ENCODE assay signal across 26 mouse cellular contexts in the genomic region with DNA sequence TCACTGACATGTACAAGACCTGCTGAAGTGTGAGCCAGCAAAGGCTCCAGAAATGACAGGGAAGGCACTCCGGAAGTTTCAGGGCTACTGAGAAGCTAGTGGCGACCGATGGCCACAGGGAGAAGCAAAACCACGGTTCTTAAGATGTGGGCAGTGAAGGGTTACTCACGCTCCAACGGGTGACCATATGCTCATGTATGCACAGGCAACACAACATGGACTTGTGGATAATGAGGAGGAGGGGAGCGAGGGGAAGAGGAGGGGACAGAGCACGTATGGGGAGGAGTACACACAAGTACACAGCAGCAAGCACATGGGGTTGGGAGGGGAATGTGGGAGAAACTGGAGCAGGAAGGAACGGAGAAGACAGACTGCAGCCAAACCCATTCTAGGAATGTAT.
DNase-seq lines count a peak whose midpoint lies in the region; ATAC-seq and TF ChIP-seq lines count a peak whose summit lies in the region.
"Had no signal": no experiment of that assay in that cellular context is flagged by ENCODE, and none has a peak within 500 bp of the region (broad histone marks: within the 10 kb centered on the region; RNA-seq: fewer than 3 reads in every experiment).

No protein-coding gene starts in this region.

- H3K4me1 ChIP-seq in forebrain, embryonic 14.5 days (ENCODE audit: control insufficient read depth, insufficient read depth, low read length): no peaks in the 10 kb centered on the region
- no peaks in the 10 kb centered on the region for H3K4me1 ChIP-seq in forebrain, postnatal 0 days (ENCODE audit: insufficient read depth)
- H3K4me1 ChIP-seq in hindbrain, embryonic 16.5 days (ENCODE audit: control insufficient read depth, insufficient read depth, low read depth, low read length): no peaks in the 10 kb centered on the region
- no peaks in the 10 kb centered on the region for H3K4me1 ChIP-seq in hindbrain, embryonic 14.5 days (replicated peaks; ENCODE audit: control insufficient read depth, insufficient read depth, low read length)
- H3K4me1 ChIP-seq in midbrain, embryonic 14.5 days (ENCODE audit: control insufficient read depth, insufficient read depth, low read length): no peaks in the 10 kb centered on the region
- H3K4me1 ChIP-seq: intestine, embryonic 15.5 days; midbrain, embryonic 12.5 days; neural tube, embryonic 12.5 days had no signal

- TF ChIP-seq CTCF in forebrain, postnatal 0 days (IDR thresholded peaks at IDR 0.05; ENCODE audit: low read depth): no peak
- TF ChIP-seq CTCF in brain, embryonic 14.5 days (IDR thresholded peaks at IDR 0.05; ENCODE audit: borderline replicate concordance, extremely low read depth, insufficient read depth, insufficient read length): no peak

- ATAC-seq in forebrain, embryonic 14.5 days: 0 out of 2 replicates have a peak, but pooled peaks have one; percentile 37
- no peak for ATAC-seq in forebrain, postnatal 0 days
- peak; percentile 77 for ATAC-seq in hindbrain, embryonic 16.5 days
- no peak for ATAC-seq in hindbrain, embryonic 14.5 days (ENCODE audit: low FRiP score)
- no peak for ATAC-seq in midbrain, embryonic 14.5 days (ENCODE audit: low FRiP score, low TSS enrichment)
- ATAC-seq: intestine, embryonic 15.5 days; liver, embryonic 12.5 days had no signal

- no peak overlapping the region for H3K27ac ChIP-seq in forebrain, embryonic 14.5 days (ENCODE audit: low read depth, low read length)
- no peak overlapping the region for H3K27ac ChIP-seq in forebrain, postnatal 0 days (ENCODE audit: low read depth, low read length)
- H3K27ac ChIP-seq in hindbrain, embryonic 16.5 days (ENCODE audit: low read depth, low read length): no peak overlapping the region
- H3K27ac ChIP-seq in hindbrain, embryonic 14.5 days: no peak overlapping the region
- H3K27ac ChIP-seq in midbrain, embryonic 14.5 days (replicated peaks; ENCODE audit: low read depth, low read length): no peak overlapping the region
- H3K27ac ChIP-seq: embryonic facial prominence, embryonic 13.5 days; gastrocnemius, adult 2 months; intestine, embryonic 15.5 days; limb, embryonic 13.5 days; liver, embryonic 12.5 days; midbrain, embryonic 12.5 days; neural tube, embryonic 12.5 days had no signal

- H3K27me3 ChIP-seq in forebrain, embryonic 14.5 days (replicated peaks; ENCODE audit: control insufficient read depth, insufficient read depth, low read length): no peaks in the 10 kb centered on the region
- no peaks in the 10 kb centered on the region for H3K27me3 ChIP-seq in forebrain, postnatal 0 days (ENCODE audit: insufficient read depth, low read length)
- H3K27me3 ChIP-seq in hindbrain, embryonic 16.5 days (replicated peaks; ENCODE audit: control insufficient read depth, insufficient read depth, low read length): no peaks in the 10 kb centered on the region
- no peaks in the 10 kb centered on the region for H3K27me3 ChIP-seq in hindbrain, embryonic 14.5 days (ENCODE audit: control insufficient read depth, insufficient read depth, low read length)
- H3K27me3 ChIP-seq in midbrain, embryonic 14.5 days (ENCODE audit: control insufficient read depth, insufficient read depth, low read length): no peaks in the 10 kb centered on the region
- H3K27me3 ChIP-seq: embryonic facial prominence, embryonic 13.5 days; heart, embryonic 12.5 days; intestine, embryonic 15.5 days; limb, embryonic 13.5 days; liver, embryonic 12.5 days; midbrain, embryonic 12.5 days; neural tube, embryonic 12.5 days had no signal

- no peaks in the 10 kb centered on the region for H3K9me3 ChIP-seq in forebrain, embryonic 14.5 days (replicated peaks; ENCODE audit: control insufficient read depth, low read length)
- H3K9me3 ChIP-seq in forebrain, postnatal 0 days (ENCODE audit: low read length): no peaks in the 10 kb centered on the region
- H3K9me3 ChIP-seq in hindbrain, embryonic 16.5 days (ENCODE audit: control insufficient read depth, low read length): no peaks in the 10 kb centered on the region
- no peaks in the 10 kb centered on the region for H3K9me3 ChIP-seq in hindbrain, embryonic 14.5 days (ENCODE audit: control insufficient read depth, low read length)
- H3K9me3 ChIP-seq in midbrain, embryonic 14.5 days (ENCODE audit: control insufficient read depth, low read length): no peaks in the 10 kb centered on the region
- H3K9me3 ChIP-seq: embryonic facial prominence, embryonic 13.5 days; heart, embryonic 12.5 days; intestine, embryonic 15.5 days; limb, embryonic 13.5 days; liver, embryonic 12.5 days; midbrain, embryonic 12.5 days; neural tube, embryonic 12.5 days had no signal

- WGBS in forebrain, embryonic 14.5 days: 66% methylated on average over 9 of the region's 9 CpGs
- 56% methylated on average over 9 of the region's 9 CpGs for WGBS in forebrain, postnatal 0 days
- 72% methylated on average over 9 of the region's 9 CpGs for WGBS in hindbrain, embryonic 16.5 days
- WGBS in hindbrain, embryonic 14.5 days: 71% methylated on average over 9 of the region's 9 CpGs
- 80% methylated on average over 9 of the region's 9 CpGs for WGBS in midbrain, embryonic 14.5 days

- TF ChIP-seq POLR2A in brain, embryonic 14.5 days (IDR thresholded peaks at IDR 0.05; ENCODE audit: borderline replicate concordance, extremely low read depth, insufficient read depth, insufficient read length, poor library complexity, severe bottlenecking): no peak

- H3K9ac ChIP-seq in forebrain, embryonic 14.5 days (ENCODE audit: low read length): no peak overlapping the region
- no peak overlapping the region for H3K9ac ChIP-seq in forebrain, postnatal 0 days
- no peak overlapping the region for H3K9ac ChIP-seq in hindbrain, embryonic 16.5 days (ENCODE audit: low read depth, low read length)
- no peak overlapping the region for H3K9ac ChIP-seq in hindbrain, embryonic 14.5 days
- H3K9ac ChIP-seq in midbrain, embryonic 14.5 days (replicated peaks; ENCODE audit: low read length): no peak overlapping the region
- H3K9ac ChIP-seq: embryonic facial prominence, embryonic 13.5 days; intestine, embryonic 15.5 days; limb, embryonic 13.5 days; liver, embryonic 12.5 days; midbrain, embryonic 12.5 days; neural tube, embryonic 12.5 days had no signal

- peaks cover 37% of the 10 kb centered on the region for H3K36me3 ChIP-seq in forebrain, embryonic 14.5 days (ENCODE audit: control insufficient read depth, insufficient read depth, low read length)
- H3K36me3 ChIP-seq in forebrain, postnatal 0 days (ENCODE audit: insufficient read depth): peaks cover 16% of the 10 kb centered on the region
- H3K36me3 ChIP-seq in hindbrain, embryonic 16.5 days (ENCODE audit: control insufficient read depth, insufficient read depth, low read length): peaks cover 5% of the 10 kb centered on the region; the same call in 1 of the 2 replicates
- peaks cover 29% of the 10 kb centered on the region for H3K36me3 ChIP-seq in hindbrain, embryonic 14.5 days (replicated peaks; ENCODE audit: control insufficient read depth, insufficient read depth)
- H3K36me3 ChIP-seq in midbrain, embryonic 14.5 days (ENCODE audit: control insufficient read depth, insufficient read depth, low read length): peaks cover 28% of the 10 kb centered on the region

- no peak overlapping the region for H3K4me3 ChIP-seq in forebrain, embryonic 14.5 days (ENCODE audit: low read depth, low read length)
- H3K4me3 ChIP-seq in forebrain, postnatal 0 days (ENCODE audit: low read depth, low read length): no peak overlapping the region
- H3K4me3 ChIP-seq in hindbrain, embryonic 16.5 days (ENCODE audit: low read length): no peak overlapping the region
- H3K4me3 ChIP-seq in hindbrain, embryonic 14.5 days (replicated peaks; ENCODE audit: low read length): no peak overlapping the region
- H3K4me3 ChIP-seq in midbrain, embryonic 14.5 days (replicated peaks; ENCODE audit: low read depth, low read length): no peak overlapping the region
- H3K4me3 ChIP-seq: embryonic facial prominence, embryonic 13.5 days; erythroblast, embryonic 14.5 days; gastrocnemius, adult 2 months; heart, embryonic 12.5 days; intestine, embryonic 15.5 days; limb, embryonic 13.5 days; liver, embryonic 12.5 days; midbrain, embryonic 12.5 days; neural tube, embryonic 12.5 days had no signal

- no peak overlapping the region for H3K4me2 ChIP-seq in forebrain, embryonic 14.5 days (ENCODE audit: low read length)
- H3K4me2 ChIP-seq in forebrain, postnatal 0 days (ENCODE audit: low read depth): no peak overlapping the region
- H3K4me2 ChIP-seq in hindbrain, embryonic 16.5 days (ENCODE audit: low read length): no peak overlapping the region
- H3K4me2 ChIP-seq in hindbrain, embryonic 14.5 days (replicated peaks): no peak overlapping the region
- no peak overlapping the region for H3K4me2 ChIP-seq in midbrain, embryonic 14.5 days (ENCODE audit: low read length)
- H3K4me2 ChIP-seq: embryonic facial prominence, embryonic 13.5 days; heart, embryonic 12.5 days; intestine, embryonic 15.5 days; limb, embryonic 13.5 days; liver, embryonic 12.5 days; midbrain, embryonic 12.5 days; neural tube, embryonic 12.5 days had no signal

- DNase-seq in forebrain, embryonic 14.5 days (ENCODE audit: low spot score): peak; percentile 22
- DNase-seq in forebrain, postnatal 0 days: no peak
- DNase-seq in hindbrain, embryonic 14.5 days (ENCODE audit: low spot score): no peak
- peak; percentile 60 for DNase-seq in brain, embryonic 14.5 days (ENCODE audit: low read depth)
- DNase-seq in retina, embryonic 14.5 days (ENCODE audit: low spot score): peak; percentile 55
- DNase-seq in midbrain, embryonic 14.5 days: no peak
- DNase-seq: adrenal gland, adult 2 months; cerebellum, adult 8-10 months; gastrocnemius, adult 2 months; heart, postnatal 10 days; kidney, adult 8-10 months; kidney, postnatal 14 days; lung, adult 18-20 months; lung, postnatal 10 days; right cerebral cortex, adult 18-20 months; right cerebral cortex, postnatal 4 days; thymus, postnatal 14 days had no signal

Comparison
In these comparisons a context has a peak if more than half of its experiments do, and no peak if none do; other contexts are left out.
1. ATAC-seq: peak in forebrain, embryonic 14.5 days (single experiment) and hindbrain, embryonic 16.5 days (single experiment); none in forebrain, postnatal 0 days (single experiment), hindbrain, embryonic 14.5 days (single experiment) and midbrain, embryonic 14.5 days (single experiment).
2. DNase-seq: peak in forebrain, embryonic 14.5 days (single experiment), brain, embryonic 14.5 days (single experiment) and retina, embryonic 14.5 days (single experiment); none in forebrain, postnatal 0 days (single experiment), hindbrain, embryonic 14.5 days (single experiment) and midbrain, embryonic 14.5 days (single experiment).